ENCODE assay signal across 8 mouse cellular contexts in the genomic region with DNA sequence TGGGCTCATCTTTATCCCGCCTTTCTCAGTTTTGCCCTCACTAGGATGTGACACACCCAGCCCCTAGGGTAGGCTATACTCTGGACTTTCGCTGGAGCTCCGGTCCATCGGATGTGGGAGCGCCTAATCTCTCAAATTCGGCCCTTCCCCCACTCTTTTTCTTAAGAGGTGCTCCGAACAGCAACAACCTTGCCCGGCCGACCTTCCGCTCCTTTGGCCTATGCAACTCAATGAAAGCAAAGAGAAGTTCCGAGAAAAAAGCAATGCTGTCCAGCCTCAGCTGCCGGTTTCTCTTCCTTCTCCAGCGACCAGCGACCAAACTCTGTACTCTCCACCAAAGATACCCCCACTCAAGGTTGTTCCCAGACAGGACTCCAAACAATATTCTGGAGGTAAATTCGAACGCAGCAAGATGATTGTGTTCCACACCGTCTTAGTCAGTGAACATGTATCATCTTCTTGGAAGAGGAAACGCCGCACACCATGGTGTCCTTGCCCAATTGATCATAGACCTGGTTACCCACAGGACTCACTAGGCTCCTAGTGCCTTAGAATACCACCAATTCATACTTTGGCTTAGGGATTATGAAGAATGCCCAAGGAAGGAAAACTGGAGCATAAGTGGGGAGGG.
A peak's percentile ranks its signal among the peaks of the same experiment; 100 is the strongest.
DNase-seq lines count a peak whose midpoint lies in the region; ATAC-seq lines count a peak whose summit lies in the region.

No protein-coding gene starts in this region.

- peaks cover 88% of the 10 kb centered on the region for H3K27me3 ChIP-seq in embryonic facial prominence, embryonic 13.5 days

- H3K9me3 ChIP-seq in embryonic facial prominence, embryonic 13.5 days: no peaks in the 10 kb centered on the region

- no peak for ATAC-seq in embryonic facial prominence, embryonic 13.5 days (ENCODE audit: insufficient number of reproducible peaks, insufficient read depth, low FRiP score, low TSS enrichment, low read depth)

- WGBS in embryonic facial prominence, embryonic 13.5 days: 2% methylated on average over 19 of the region's 19 CpGs

- no peak overlapping the region for H3K27ac ChIP-seq in embryonic facial prominence, embryonic 13.5 days

- peak; percentile 18 for DNase-seq in layer of hippocampus, adult 11-12 months (ENCODE audit: low spot score)
- DNase-seq in layer of hippocampus, adult 9-11 months: no peak
- DNase-seq in layer of hippocampus, postnatal 36 days: peak; percentile 25 to 33
- peak; percentile 37 for DNase-seq in retina, embryonic 14.5 days (ENCODE audit: low spot score)
- no peak for DNase-seq in gastrocnemius, postnatal 25 days
- DNase-seq in kidney, adult 8-10 months: no peak
- no peak for DNase-seq in lung, postnatal 36 days

- H3K4me1 ChIP-seq in embryonic facial prominence, embryonic 13.5 days: peaks cover 6% of the 10 kb centered on the region

- H3K4me2 ChIP-seq in embryonic facial prominence, embryonic 13.5 days: peak overlapping the region; percentile 18; the same call in 1 of the 2 replicates

- no peak overlapping the region for H3K4me3 ChIP-seq in embryonic facial prominence, embryonic 13.5 days

- H3K9ac ChIP-seq in embryonic facial prominence, embryonic 13.5 days: no peak overlapping the region

- no peaks in the 10 kb centered on the region for H3K36me3 ChIP-seq in embryonic facial prominence, embryonic 13.5 days

Comparison
In these comparisons a context has a peak if more than half of its experiments do, and no peak if none do; other contexts are left out.
1. DNase-seq: peak in layer of hippocampus, adult 11-12 months (single experiment), layer of hippocampus, postnatal 36 days (2 of 2) and retina, embryonic 14.5 days (single experiment); none in layer of hippocampus, adult 9-11 months (single experiment), gastrocnemius, postnatal 25 days (single experiment), kidney, adult 8-10 months (0 of 2) and lung, postnatal 36 days (single experiment).